Mouse (Mus musculus) embryonic facial prominence, embryonic 13.5 days (tissue): Measurements from ENCODE around the gene Gas7. TPM values are rescaled to one million over a fixed set of nuclear protein-coding genes. Genes with fewer than 3 reads are reported as not detected.

Experiments
- ATAC-seq: fragments of 200-750 bp; cut with Nextera tagmentation; 2 replicates; pipeline ENCODE4 v1.8.0; 2017; ENCODE audit warnings: low read depth; ENCODE audit not compliant: insufficient number of reproducible peaks, insufficient read depth, low FRiP score, low TSS enrichment
- H3K27ac ChIP-seq: fragments of 300-500 bp; sonication (generic); 2 replicates; pipeline ENCODE4 v1.5.1; 2015; ENCODE audit warnings: moderate library complexity, mild to moderate bottlenecking, inconsistent platforms
- H3K27me3 ChIP-seq: fragments of 300-500 bp; sonication (generic); 2 replicates; pipeline ENCODE4 v1.6.1; 2015; ENCODE audit warnings: mild to moderate bottlenecking, inconsistent platforms
- H3K36me3 ChIP-seq: fragments of 300-500 bp; sonication (generic); 2 replicates; pipeline ENCODE4 v1.6.1; 2015; ENCODE audit warnings: mild to moderate bottlenecking, inconsistent platforms
- H3K4me1 ChIP-seq: fragments of 300-500 bp; sonication (generic); 2 replicates; pipeline ENCODE4 v1.6.1; 2015; ENCODE audit warnings: inconsistent platforms
- H3K4me2 ChIP-seq: fragments of 300-500 bp; sonication (generic); 2 replicates; pipeline ENCODE4 v1.6.1; 2015; ENCODE audit warnings: moderate library complexity, mild to moderate bottlenecking, inconsistent platforms
- H3K4me3 ChIP-seq: fragments of 300-500 bp; sonication (generic); 2 replicates; pipeline ENCODE4 v1.5.1; 2015; ENCODE audit warnings: mild to moderate bottlenecking, inconsistent platforms
- H3K9ac ChIP-seq: fragments of 300-500 bp; sonication (generic); 2 replicates; pipeline ENCODE4 v1.6.1; 2015; ENCODE audit warnings: mild to moderate bottlenecking, inconsistent platforms
- H3K9me3 ChIP-seq: fragments of 300-500 bp; sonication (generic); 2 replicates; pipeline ENCODE4 v1.6.1; 2016; ENCODE audit warnings: inconsistent platforms
- WGBS: fragments of 180-500 bp; shearing (Covaris S2); methylation state at CpG from one replicate; pipeline ENCODE4 v1.1.7; 2015; ENCODE audit warnings: mixed read lengths; 5-methylcytosine and 5-hydroxymethylcytosine counted together
- polyA plus RNA-seq: library from polyadenylated mRNA; unstranded; fragments of >200 nt; fragmentation: Nextera tagmentation; extraction: Ambion mirVana; gene quantifications from 2 replicates; pipeline ENCODE4 v1.2.1, GENCODE M21; 2015

The Gas7 gene
- polyA plus RNA-seq, 1 experiment from 2014 or later, result 9.3 TPM

DNA sequence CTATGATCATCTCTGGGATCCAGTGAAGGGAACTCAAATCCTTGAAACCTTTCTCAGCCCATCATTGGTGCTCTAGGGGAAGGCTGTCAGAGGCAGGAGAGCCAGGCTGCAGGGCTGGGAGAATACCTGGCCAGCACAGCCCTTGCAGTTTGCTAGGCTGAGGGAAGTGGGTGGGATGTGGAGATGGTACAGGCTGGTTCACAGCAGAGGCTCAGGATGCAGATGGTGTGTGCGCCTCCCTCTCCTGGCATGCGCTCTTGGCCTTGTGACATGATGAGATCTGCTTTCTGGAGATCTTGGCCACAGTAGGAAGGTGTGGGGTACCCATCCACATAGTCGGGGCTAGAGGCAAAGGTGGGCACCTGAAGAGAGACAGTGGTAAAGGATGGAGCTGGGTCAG is 209.0 kb downstream of the Gas7 start:
- no peak for ATAC-seq
- no peaks in the 10 kb centered on the region for H3K36me3 ChIP-seq
- no peak overlapping the region for H3K27ac ChIP-seq
- peaks cover 8% of the 10 kb centered on the region for H3K4me1 ChIP-seq
- 83% methylated on average over 3 of the region's 3 CpGs for WGBS
- no peaks in the 10 kb centered on the region; the same call in 1 of the 2 replicates for H3K27me3 ChIP-seq
- H3K4me3 ChIP-seq, result no peak overlapping the region
- H3K9me3 ChIP-seq, result no peaks in the 10 kb centered on the region
- H3K9ac ChIP-seq, result no peak overlapping the region
- H3K4me2 ChIP-seq, result no peak overlapping the region

- H3K27ac ChIP-seq, result no peak overlapping the region
- 85% methylated on average over 6 of the region's 6 CpGs for WGBS
- no peak overlapping the region for H3K9ac ChIP-seq
- H3K9me3 ChIP-seq, result no peaks in the 10 kb centered on the region
- no peak overlapping the region for H3K4me3 ChIP-seq
- H3K4me1 ChIP-seq, result peaks cover 8% of the 10 kb centered on the region
- no peak overlapping the region for H3K4me2 ChIP-seq
- H3K27me3 ChIP-seq, result no peaks in the 10 kb centered on the region; the same call in 1 of the 2 replicates
- no peak for ATAC-seq
- no peaks in the 10 kb centered on the region for H3K36me3 ChIP-seq
These were observed 209.7 kb downstream of the Gas7 start for GRCm38 (mm10) chr11:67664918-67665317.

DNA sequence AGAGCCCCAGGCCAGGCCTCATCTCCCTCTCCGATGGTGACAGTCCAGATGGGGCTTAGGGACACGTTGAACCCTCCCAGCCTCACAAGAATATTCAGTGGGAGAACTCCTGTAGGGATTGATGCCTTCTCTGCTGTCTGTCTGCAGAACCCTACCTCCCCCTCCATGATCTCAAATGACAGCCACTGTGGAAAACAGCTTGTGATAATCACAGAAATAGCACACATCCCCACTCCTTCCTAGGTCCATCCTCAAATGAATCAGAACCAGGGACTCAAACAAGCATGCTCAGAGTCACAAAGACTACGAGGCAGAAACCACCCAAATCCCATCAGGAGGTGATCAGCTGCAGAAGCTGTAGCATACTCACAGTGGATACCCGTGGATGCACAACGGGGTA is 210.9 kb downstream of the Gas7 start:
- H3K27ac ChIP-seq, result no peak overlapping the region
- H3K9ac ChIP-seq, result no peak overlapping the region
- no peak overlapping the region for H3K4me2 ChIP-seq
- H3K4me3 ChIP-seq, result no peak overlapping the region
- no peaks in the 10 kb centered on the region for H3K9me3 ChIP-seq
- ATAC-seq, result no peak
- H3K27me3 ChIP-seq, result no peaks in the 10 kb centered on the region; the same call in 1 of the 2 replicates
- 78% methylated on average over 5 of the region's 5 CpGs for WGBS
- H3K36me3 ChIP-seq, result no peaks in the 10 kb centered on the region
- peaks cover 8% of the 10 kb centered on the region for H3K4me1 ChIP-seq

- Histone ChIP-seq H3K27ac (0 out of 2 replicates have a peak overlapping the region, but pooled peaks have one; percentile 33), H3K4me3 (no peak overlapping the region), H3K9ac (peak overlapping the region; percentile 36; the same call in 1 of the 2 replicates), H3K9me3 (no peaks in the 10 kb centered on the region), H3K4me2 (no peak overlapping the region), H3K27me3 (no peaks in the 10 kb centered on the region; the same call in 1 of the 2 replicates), H3K4me1 (peaks cover 8% of the 10 kb centered on the region), H3K36me3 (no peaks in the 10 kb centered on the region)
- ATAC-seq, result no peak
- WGBS, result 83% methylated on average over 13 of the region's 13 CpGs
These were observed 212.5 kb downstream of the Gas7 start for GRCm38 (mm10) chr11:67667531-67668332.

GRCm38 (mm10) chr11:67668460-67669007 is 213.3 kb downstream of the Gas7 start:
- Histone ChIP-seq H3K4me2 (no peak overlapping the region), H3K9ac (no peak overlapping the region), H3K27ac (no peak overlapping the region), H3K4me3 (no peak overlapping the region), H3K27me3 (no peaks in the 10 kb centered on the region; the same call in 1 of the 2 replicates), H3K9me3 (no peaks in the 10 kb centered on the region), H3K4me1 (peaks cover 8% of the 10 kb centered on the region), H3K36me3 (no peaks in the 10 kb centered on the region)
- no peak for ATAC-seq
- WGBS, result 80% methylated on average over 3 of the region's 3 CpGs

GRCm38 (mm10) chr11:67670031-67670430 is 214.8 kb downstream of the Gas7 start:
- no peak overlapping the region for H3K4me2 ChIP-seq
- no peak for ATAC-seq
- 97% methylated on average over 6 of the region's 6 CpGs for whole genome bisulfite sequencing
- no peaks in the 10 kb centered on the region for H3K36me3 ChIP-seq
- no peaks in the 10 kb centered on the region; the same call in 1 of the 2 replicates for H3K27me3 ChIP-seq
- H3K4me1 ChIP-seq, result peaks cover 8% of the 10 kb centered on the region
- H3K9me3 ChIP-seq, result no peaks in the 10 kb centered on the region
- H3K27ac ChIP-seq, result no peak overlapping the region
- H3K4me3 ChIP-seq, result no peak overlapping the region
- H3K9ac ChIP-seq, result no peak overlapping the region

DNA sequence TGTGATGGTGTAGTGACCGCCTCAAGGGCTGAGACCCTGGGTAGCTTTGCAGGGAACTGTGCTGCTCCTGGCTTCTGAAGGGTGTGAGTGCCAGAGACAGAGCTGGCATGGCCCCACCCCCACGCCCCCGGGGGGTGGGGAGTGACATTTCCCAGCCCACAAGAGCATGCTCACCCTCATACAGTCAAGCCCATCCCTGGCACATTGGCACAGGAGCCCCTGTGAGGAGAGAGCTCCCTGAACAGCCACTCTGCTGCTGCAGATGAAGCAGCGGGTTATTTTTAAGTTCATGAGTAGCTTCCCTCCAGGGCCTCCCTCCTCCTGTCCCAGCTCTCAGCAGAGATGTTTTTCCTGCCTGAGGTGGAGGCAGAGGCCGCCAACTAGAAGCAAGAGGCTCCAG is 216.9 kb downstream of the Gas7 start:
- WGBS, result 71% methylated on average over 5 of the region's 5 CpGs

GRCm38 (mm10) chr11:67675562-67676540 is 220.6 kb downstream of the Gas7 start:
- 57% methylated on average over 12 of the region's 12 CpGs for WGBS

More for the DNA sequence above, 216.9 kb downstream of the Gas7 start:
- no peaks in the 10 kb centered on the region for H3K27me3 ChIP-seq
- no peak overlapping the region for H3K27ac ChIP-seq
- no peak overlapping the region for H3K4me3 ChIP-seq
- peaks cover 8% of the 10 kb centered on the region for H3K4me1 ChIP-seq
- H3K36me3 ChIP-seq, result no peaks in the 10 kb centered on the region
- no peak overlapping the region for H3K9ac ChIP-seq
- H3K4me2 ChIP-seq, result no peak overlapping the region
- no peaks in the 10 kb centered on the region for H3K9me3 ChIP-seq
- no peak for ATAC-seq

GRCm38 (mm10) chr11:67679300-67679699 is 224.1 kb downstream of the Gas7 start:
- ATAC-seq, result no peak

More at GRCm38 (mm10) chr11:67675562-67676540, 220.6 kb downstream of the Gas7 start:
- Histone ChIP-seq H3K9me3 (no peaks in the 10 kb centered on the region), H3K27ac (no peak overlapping the region), H3K4me1 (no peaks in the 10 kb centered on the region), H3K36me3 (no peaks in the 10 kb centered on the region), H3K9ac (no peak overlapping the region), H3K4me3 (no peak overlapping the region), H3K27me3 (no peaks in the 10 kb centered on the region), H3K4me2 (no peak overlapping the region)
- ATAC-seq, result peak; percentile 52; the same call in 1 of the 2 replicates

DNA sequence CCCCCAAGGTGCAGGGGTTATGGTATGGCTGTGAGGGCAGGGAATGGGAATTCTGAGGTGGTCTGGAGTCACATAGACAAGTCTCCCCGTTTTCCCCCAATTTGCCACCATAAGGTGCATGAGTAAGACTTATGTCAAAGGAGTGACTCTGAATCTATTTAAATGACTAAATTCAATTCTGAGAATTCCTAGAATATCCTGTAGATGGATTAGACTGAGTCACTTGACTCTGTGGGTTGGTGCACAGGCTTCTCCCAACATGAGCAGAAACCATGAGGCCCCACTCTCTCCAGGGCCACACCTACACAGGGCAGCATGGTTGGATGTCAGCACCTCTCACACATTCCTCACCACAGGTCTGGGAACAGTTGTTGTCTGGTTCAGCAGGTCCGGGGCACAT is 224.7 kb downstream of the Gas7 start:
- H3K4me1 ChIP-seq, result no peaks in the 10 kb centered on the region
- H3K4me2 ChIP-seq, result no peak overlapping the region
- H3K27me3 ChIP-seq, result no peaks in the 10 kb centered on the region
- no peak overlapping the region for H3K9ac ChIP-seq
- no peak overlapping the region for H3K4me3 ChIP-seq
- H3K27ac ChIP-seq, result no peak overlapping the region
- no peaks in the 10 kb centered on the region for H3K9me3 ChIP-seq
- WGBS, result 82% methylated on average over 2 of the region's 2 CpGs
- no peak for ATAC-seq
- no peaks in the 10 kb centered on the region for H3K36me3 ChIP-seq

More at GRCm38 (mm10) chr11:67679300-67679699, 224.1 kb downstream of the Gas7 start:
- no peak overlapping the region for H3K4me2 ChIP-seq
- no peak overlapping the region for H3K27ac ChIP-seq
- no peak overlapping the region for H3K9ac ChIP-seq
- no peaks in the 10 kb centered on the region for H3K9me3 ChIP-seq
- 72% methylated on average over 5 of the region's 5 CpGs for WGBS
- H3K4me3 ChIP-seq, result no peak overlapping the region
- H3K27me3 ChIP-seq, result no peaks in the 10 kb centered on the region
- no peaks in the 10 kb centered on the region for H3K36me3 ChIP-seq
- no peaks in the 10 kb centered on the region for H3K4me1 ChIP-seq

DNA sequence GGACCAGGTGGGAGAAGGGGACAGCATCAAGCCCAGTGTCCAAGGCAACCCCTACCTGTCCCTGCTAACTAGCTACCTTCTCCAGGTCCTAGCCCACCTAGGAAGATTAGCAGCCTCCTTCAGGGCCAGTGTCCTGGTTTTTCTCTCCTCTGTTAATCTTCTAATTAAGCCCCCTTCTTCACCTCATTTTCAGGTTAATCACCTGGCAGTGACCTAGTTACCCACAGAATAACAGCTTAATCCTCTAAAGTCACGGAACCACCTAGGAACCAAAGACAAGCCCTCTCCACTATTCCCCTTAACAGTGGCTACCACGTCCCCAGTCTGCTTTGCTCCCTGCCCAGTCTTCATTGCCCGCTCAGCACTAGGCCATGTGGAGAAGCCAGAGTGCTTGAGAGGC is 226.6 kb downstream of the Gas7 start:
- no peaks in the 10 kb centered on the region for H3K4me1 ChIP-seq
- H3K27me3 ChIP-seq, result no peaks in the 10 kb centered on the region
- H3K4me2 ChIP-seq, result no peak overlapping the region
- no peaks in the 10 kb centered on the region for H3K36me3 ChIP-seq
- H3K9ac ChIP-seq, result no peak overlapping the region
- no peaks in the 10 kb centered on the region for H3K9me3 ChIP-seq
- WGBS, result 82% methylated on average over 3 of the region's 3 CpGs
- no peak for ATAC-seq
- no peak overlapping the region for H3K4me3 ChIP-seq
- no peak overlapping the region for H3K27ac ChIP-seq
